Mouse (Mus musculus) intestine, postnatal 0 days (tissue): Measurements from ENCODE around the gene Hist1h1t. TPM values are rescaled to one million over a fixed set of nuclear protein-coding genes. Genes with fewer than 3 reads are reported as not detected.
"Not testable (repeated sequence)": the region's sequence is repeated elsewhere in the genome, so short reads cannot be mapped to it uniquely, and the experiment has no call there.

Experiments used
- ATAC-seq: fragments of 200-750 bp; cut with Nextera tagmentation; 2 replicates; pipeline ENCODE4 v1.8.0; 2017; ENCODE audit warnings: mild to moderate bottlenecking, moderate TSS enrichment, moderate library complexity
- H3K27ac ChIP-seq: fragments of 300-500 bp; sonication (generic); 2 replicates; pipeline ENCODE4 v1.5.1; 2014; ENCODE audit warnings: mild to moderate bottlenecking, low read depth, low read length, moderate library complexity
- H3K27me3 ChIP-seq: fragments of 300-500 bp; sonication (generic); replicated peaks from 2 replicates; pipeline ENCODE4 v1.6.1; 2014; ENCODE audit warnings: low read length, mixed read lengths; ENCODE audit not compliant: control insufficient read depth, insufficient read depth
- H3K36me3 ChIP-seq: fragments of 300-500 bp; sonication (generic); 2 replicates; pipeline ENCODE4 v1.6.1; 2014; ENCODE audit warnings: mild to moderate bottlenecking, moderate library complexity; ENCODE audit not compliant: control insufficient read depth, insufficient read depth
- H3K4me1 ChIP-seq: fragments of 300-500 bp; sonication (generic); replicated peaks from 2 replicates; pipeline ENCODE4 v1.6.1; 2014; ENCODE audit warnings: antibody characterized with exemption, low read length, mixed read lengths; ENCODE audit not compliant: control insufficient read depth, insufficient read depth
- H3K4me2 ChIP-seq: fragments of 300-500 bp; sonication (generic); replicated peaks from 2 replicates; pipeline ENCODE4 v1.6.1; 2014; ENCODE audit warnings: low read depth, mild to moderate bottlenecking, moderate library complexity
- H3K4me3 ChIP-seq: fragments of 300-500 bp; sonication (generic); 2 replicates; pipeline ENCODE4 v1.5.1; 2014; ENCODE audit warnings: low read depth, low read length
- H3K9ac ChIP-seq: fragments of 300-500 bp; sonication (generic); 2 replicates; pipeline ENCODE4 v1.6.1; 2014; ENCODE audit warnings: mild to moderate bottlenecking, low read depth, low read length
- H3K9me3 ChIP-seq: fragments of 300-500 bp; sonication (generic); 2 replicates; pipeline ENCODE4 v1.6.1; 2016; ENCODE audit warnings: mixed run types; ENCODE audit not compliant: control insufficient read depth
- CTCF ChIP-seq: sonication (generic); IDR thresholded peaks from 2 replicates; pipeline ENCODE4 v1.5.1; 2016; ENCODE audit warnings: low read depth, mild to moderate bottlenecking, control low read depth, antibody characterized with exemption, moderate library complexity
- WGBS: fragments of 180-500 bp; shearing (Covaris S2); extraction: QIAGEN DNeasy Blood & Tissue Kit; methylation state at CpG from one replicate; pipeline ENCODE4 v1.1.7; 2014; 5-methylcytosine and 5-hydroxymethylcytosine counted together
- polyA plus RNA-seq: library from polyadenylated mRNA; unstranded; fragments of >200 nt; fragmentation: Nextera tagmentation; extraction: Ambion mirVana; gene quantifications from 2 replicates; pipeline ENCODE4 v1.2.1, GENCODE M21; 2015

The Hist1h1t gene
- polyA plus RNA-seq, result not detected in 2 replicates

GRCm38 (mm10) chr13:23695514-23695913 is at the start of gene Hist1h1t:
TSS of gene Hist1h1t (plus strand) at chr13:23695814.
- ATAC-seq, result no peak
- no peak for TF ChIP-seq CTCF
- Histone ChIP-seq H3K4me1 (no peaks in the 10 kb centered on the region), H3K4me3 (no peak within 1 kb of the TSS), H3K9me3 (no peaks in the 10 kb centered on the region), H3K27ac (no peak within 1 kb of the TSS), H3K4me2 (no peak within 1 kb of the TSS), H3K9ac (no peak within 1 kb of the TSS), H3K36me3 (no peaks in the 10 kb centered on the region), H3K27me3 (no peaks in the 10 kb centered on the region)
- 60% methylated on average over 12 of the region's 13 CpGs for WGBS

- no peak for TF ChIP-seq CTCF
- H3K9me3 ChIP-seq, result no peaks in the 10 kb centered on the region
- no peak overlapping the region for H3K27ac ChIP-seq
- ATAC-seq, result no peak
- WGBS, result 68% methylated on average over 6 of the region's 6 CpGs
- H3K9ac ChIP-seq, result no peak overlapping the region
- H3K4me3 ChIP-seq, result no peak overlapping the region
- H3K36me3 ChIP-seq, result no peaks in the 10 kb centered on the region
- H3K27me3 ChIP-seq, result no peaks in the 10 kb centered on the region
- H3K4me1 ChIP-seq, result no peaks in the 10 kb centered on the region
- no peak overlapping the region for H3K4me2 ChIP-seq
These were observed 35.8 kb upstream of the Hist1h1t start for GRCm38 (mm10) chr13:23659636-23660366.

GRCm38 (mm10) chr13:23662536-23662935 is 33.1 kb upstream of the Hist1h1t start:
- ATAC-seq, result no peak
- TF ChIP-seq CTCF, result no peak
- WGBS, result 56% methylated on average over 3 of the region's 3 CpGs
- Histone ChIP-seq H3K27me3 (no peaks in the 10 kb centered on the region), H3K36me3 (no peaks in the 10 kb centered on the region), H3K9ac (no peak overlapping the region), H3K27ac (no peak overlapping the region), H3K4me1 (no peaks in the 10 kb centered on the region), H3K4me3 (no peak overlapping the region), H3K9me3 (no peaks in the 10 kb centered on the region), H3K4me2 (no peak overlapping the region)

GRCm38 (mm10) chr13:23681990-23682582 is 13.5 kb upstream of the Hist1h1t start:
- no peak overlapping the region for H3K4me3 ChIP-seq
- no peaks in the 10 kb centered on the region for H3K9me3 ChIP-seq
- peak overlapping the region; percentile 61; the same call in 1 of the 2 replicates for H3K4me2 ChIP-seq
- no peak for ATAC-seq
- 78% methylated on average over 6 of the region's 6 CpGs for WGBS
- H3K4me1 ChIP-seq, result no peaks in the 10 kb centered on the region
- no peaks in the 10 kb centered on the region for H3K27me3 ChIP-seq
- no peak for TF ChIP-seq CTCF
- H3K9ac ChIP-seq, result no peak overlapping the region
- no peak overlapping the region for H3K27ac ChIP-seq
- no peaks in the 10 kb centered on the region for H3K36me3 ChIP-seq

GRCm38 (mm10) chr13:23682623-23682946 is 13.0 kb upstream of the Hist1h1t start:
- no peaks in the 10 kb centered on the region for H3K9me3 ChIP-seq
- no peaks in the 10 kb centered on the region for H3K4me1 ChIP-seq
- no peaks in the 10 kb centered on the region for H3K27me3 ChIP-seq
- TF ChIP-seq CTCF, result no peak
- peak overlapping the region; percentile 31; the same call in 1 of the 2 replicates for H3K9ac ChIP-seq
- H3K4me2 ChIP-seq, result peak overlapping the region; percentile 61
- no peak for ATAC-seq
- H3K27ac ChIP-seq, result 0 out of 2 replicates have a peak overlapping the region, but pooled peaks have one; percentile 60
- H3K4me3 ChIP-seq, result peak overlapping the region; percentile 48
- H3K36me3 ChIP-seq, result no peaks in the 10 kb centered on the region
- WGBS, result 20% methylated on average over 1 of the region's 1 CpGs

GRCm38 (mm10) chr13:23682947-23683754 is 12.5 kb upstream of the Hist1h1t start:
- ATAC-seq, result peak; percentile 32
- WGBS, result 8% methylated on average over 14 of the region's 30 CpGs

More at GRCm38 (mm10) chr13:23682947-23683754, 12.5 kb upstream of the Hist1h1t start:
- H3K4me1 ChIP-seq, H3K36me3 ChIP-seq, H3K27me3 ChIP-seq, H3K9me3 ChIP-seq: not testable (repeated sequence)
- peak overlapping the region; percentile 31; the same call in 1 of the 2 replicates for H3K9ac ChIP-seq
- H3K4me2 ChIP-seq, result peak overlapping the region; percentile 61
- H3K27ac ChIP-seq, result peak overlapping the region; percentile 77
- peak overlapping the region; percentile 48 for H3K4me3 ChIP-seq
